Mouse (Mus musculus) gastrocnemius, postnatal 4 days (tissue): Measurements from ENCODE around the gene Pdha2. TPM values are rescaled to one million over a fixed set of nuclear protein-coding genes. Genes with fewer than 3 reads are reported as not detected.

Experiments
- DNase-seq, 2 experiments: peaks; one replicate each; pipeline ENCODE4 v3.0.0; 2021 to 2022; ENCODE audit warnings: low spot score in 2 of 2, mixed read lengths in 2 of 2
- long read RNA-seq, 2 experiments: library from polyadenylated mRNA; stranded (forward); transcript quantifications; one replicate each; pipeline ENCODE4 v2.0.0; 2021
- total RNA-seq, 2 experiments: library from RNA; stranded (reverse); gene quantifications; 2 replicates each; pipeline ENCODE4 v1.2.3; 2021

The Pdha2 gene
- total RNA-seq: not detected
- long read RNA-seq, experiment 1: 0 reads
- long read RNA-seq, experiment 2: 0 reads

DNA sequence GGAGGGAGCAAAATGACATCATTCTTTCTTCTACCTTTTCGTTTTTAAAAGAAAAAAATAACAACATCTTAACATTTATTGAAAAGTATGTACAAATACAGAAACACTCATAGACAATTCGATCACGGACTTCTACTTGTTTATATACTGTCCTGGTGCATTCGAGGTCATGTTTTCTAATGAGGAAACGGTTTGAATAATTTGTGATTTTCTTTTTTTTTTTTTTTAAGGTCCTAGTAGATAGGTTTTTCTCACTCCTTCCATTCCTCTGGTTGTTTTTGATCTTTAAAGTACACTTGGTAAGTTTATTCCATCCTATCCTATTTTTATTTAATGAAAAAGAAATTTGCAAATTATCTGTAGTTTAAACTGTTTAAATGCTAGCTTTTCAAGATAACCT, at the start of gene Pdha2:
Gene Pdha2, minus strand, starts transcription at position 101 of the 400 bp plus-strand sequence.
- DNase-seq: no peak

- no peak for DNase-seq
These were observed 48.4 kb upstream of the Pdha2 start for GRCm38 (mm10) chr3:141260518-141260917.

DNA sequence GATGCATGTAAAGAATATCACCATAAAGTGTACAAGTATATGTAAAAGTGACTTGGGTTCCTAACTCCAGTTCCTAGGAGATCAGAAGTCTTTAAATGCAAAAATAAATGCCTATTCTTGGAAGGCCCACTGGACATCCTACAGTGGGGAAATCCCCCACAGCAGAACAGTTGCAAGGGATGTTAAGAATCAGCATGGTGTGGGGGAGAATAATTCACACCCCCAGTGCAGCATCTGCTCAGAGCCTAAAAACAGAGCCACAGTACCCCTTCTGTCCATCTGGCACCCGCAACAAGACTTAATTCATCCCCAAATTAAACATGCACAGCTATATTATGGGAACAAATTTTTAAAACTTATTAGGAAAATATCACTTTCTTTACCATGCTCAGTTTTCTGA, 39.3 kb upstream of the Pdha2 start:
- DNase-seq: no peak

- no peak for DNase-seq
These were observed 32.7 kb upstream of the Pdha2 start for GRCm38 (mm10) chr3:141244725-141245298.

GRCm38 (mm10) chr3:141238071-141238470, 25.9 kb upstream of the Pdha2 start:
- DNase-seq: no peak

DNA sequence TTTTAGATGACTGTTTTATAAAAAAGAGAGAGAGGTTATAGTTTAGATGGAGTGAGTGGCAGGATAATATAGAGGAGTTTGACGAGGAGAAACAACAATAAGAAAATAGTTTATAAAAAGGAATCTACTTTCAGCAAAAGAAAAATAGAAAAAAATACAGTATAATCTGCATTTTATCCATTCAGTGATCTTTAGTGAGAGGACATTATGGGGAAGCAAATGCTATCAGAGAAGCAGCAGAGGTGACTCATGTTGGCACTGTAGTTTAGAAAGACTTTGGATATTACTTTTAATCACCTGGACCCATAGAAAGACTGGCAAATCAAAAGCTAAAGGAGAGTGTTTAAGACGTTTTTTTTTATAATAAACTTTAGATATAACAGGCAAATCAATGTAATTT, 17.0 kb upstream of the Pdha2 start:
- DNase-seq: no peak

- no peak for DNase-seq
These were observed 10.2 kb upstream of the Pdha2 start for GRCm38 (mm10) chr3:141222339-141222738.

DNA sequence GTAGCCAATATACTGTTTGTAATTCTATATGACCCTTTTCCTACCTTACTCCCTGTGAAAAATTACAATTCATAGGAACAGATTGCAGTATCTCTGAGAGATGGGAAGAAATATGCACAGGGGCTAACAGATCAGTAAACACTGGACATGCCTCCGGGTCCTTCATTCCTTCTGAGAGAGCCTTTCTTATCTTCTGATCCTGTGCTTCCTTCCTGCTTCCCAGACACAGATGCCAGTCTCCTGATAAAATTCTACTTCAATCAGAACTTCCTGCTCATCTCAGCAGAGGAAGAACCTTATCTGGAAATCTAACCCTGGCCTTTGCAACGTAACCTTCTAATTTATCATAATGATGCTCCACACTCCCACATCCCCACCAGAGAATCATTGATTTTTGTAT, 6.4 kb upstream of the Pdha2 start:
- no peak for DNase-seq

DNA sequence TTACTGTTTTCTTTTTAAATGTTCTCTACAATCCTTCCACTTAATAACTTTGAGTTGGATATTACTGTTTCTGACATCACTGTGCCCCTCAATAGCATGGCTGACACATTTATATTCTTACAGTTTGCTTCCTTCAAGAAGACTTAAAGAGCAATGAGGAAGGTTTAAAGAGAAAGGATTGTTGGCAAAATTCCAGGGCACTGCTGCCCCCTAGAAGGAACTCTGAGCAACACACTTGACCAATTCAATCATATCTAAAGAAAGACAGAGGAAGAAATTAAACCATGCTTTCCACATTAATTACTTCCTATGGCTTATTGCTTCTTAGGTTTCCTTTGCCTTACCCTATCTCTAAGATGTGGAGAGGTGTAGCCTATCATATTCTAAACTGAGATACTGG, 4.8 kb upstream of the Pdha2 start:
- no peak for DNase-seq

DNA sequence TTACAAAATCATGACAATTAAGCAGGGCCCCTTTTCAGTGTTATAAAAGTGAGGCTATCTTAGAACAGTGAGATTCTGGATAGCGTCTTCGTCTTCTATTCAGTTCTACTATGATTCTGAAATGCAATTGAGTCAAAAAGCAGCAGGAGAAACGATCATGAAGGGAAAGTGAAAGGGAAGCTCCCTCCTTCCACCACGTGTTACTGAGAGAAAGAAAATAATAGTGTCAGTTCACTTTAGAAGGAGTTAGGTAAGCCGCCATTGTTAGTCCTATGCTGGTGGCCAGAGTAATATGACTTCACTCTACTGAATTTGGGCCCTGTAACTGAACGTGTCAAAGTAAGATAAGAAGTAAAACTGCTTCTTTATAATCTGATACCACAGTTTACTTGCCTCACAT, 4.1 kb upstream of the Pdha2 start:
- no peak for DNase-seq

- no peak for DNase-seq
These were observed 2.6 kb upstream of the Pdha2 start for GRCm38 (mm10) chr3:141214789-141215188.

GRCm38 (mm10) chr3:141214197-141214596, 2.0 kb upstream of the Pdha2 start:
- no peak for DNase-seq

GRCm38 (mm10) chr3:141211644-141212043, 511 bp downstream of the Pdha2 start:
- no peak for DNase-seq

- DNase-seq: no peak
These were observed 10.4 kb downstream of the Pdha2 start for GRCm38 (mm10) chr3:141201766-141202165.

GRCm38 (mm10) chr3:141197308-141197861, 14.8 kb downstream of the Pdha2 start:
- no peak for DNase-seq

DNA sequence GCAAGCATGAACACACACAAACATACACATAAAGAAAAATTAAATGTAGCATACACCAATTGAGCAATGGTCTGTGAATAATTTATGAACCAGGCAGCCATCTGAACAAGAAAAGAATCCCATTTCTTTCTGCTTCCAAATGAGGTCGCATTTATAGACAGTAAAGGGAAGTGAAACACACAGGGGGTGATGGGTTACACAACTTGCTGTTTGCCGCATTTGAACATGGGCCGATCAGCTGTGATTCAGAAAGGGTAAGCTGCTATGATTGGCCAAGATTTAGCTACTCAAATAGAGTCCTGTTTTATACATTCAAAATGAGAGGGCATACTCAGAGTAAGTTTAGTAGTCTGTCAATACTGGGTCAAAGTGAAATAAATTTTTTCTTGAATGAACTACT, 20.5 kb downstream of the Pdha2 start:
- no peak for DNase-seq

DNA sequence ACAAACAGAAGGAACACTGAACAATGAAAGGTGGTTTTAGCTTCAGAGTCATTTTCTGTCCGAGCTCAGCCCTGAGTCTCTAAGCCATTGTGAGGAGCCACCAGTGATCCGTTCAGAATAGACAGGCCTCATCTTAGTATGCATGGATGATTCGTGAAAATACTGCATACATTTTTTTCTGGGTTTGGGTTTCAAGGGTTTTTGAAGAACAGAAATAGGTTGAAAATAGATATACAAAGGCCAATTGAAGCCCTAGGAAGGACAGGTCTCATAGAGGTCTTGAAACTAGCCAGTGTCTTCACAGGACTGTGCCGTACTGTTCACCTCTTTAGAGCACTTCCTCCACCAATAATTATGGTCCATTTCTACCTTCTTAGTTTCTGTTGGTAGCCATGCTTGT, 21.7 kb downstream of the Pdha2 start:
- DNase-seq: no peak

- no peak for DNase-seq
These were observed 51.2 kb downstream of the Pdha2 start for GRCm38 (mm10) chr3:141160986-141161385.
